Mouse (Mus musculus) embryonic fibroblast, embryonic 13.5 days (primary cell): ENCODE measurements around the gene Lsm14a.

Source experiments
- CTCF ChIP-seq: IDR thresholded peaks from 2 replicates; pipeline ENCODE4 v1.5.1; 2011; ENCODE audit warnings: mild to moderate bottlenecking, control low read depth, low read length, moderate library complexity, borderline replicate concordance; ENCODE audit not compliant: insufficient read depth
- POLR2A ChIP-seq: IDR thresholded peaks from 2 replicates; pipeline ENCODE4 v1.6.1; 2011; ENCODE audit warnings: low read depth, mild to moderate bottlenecking, control low read depth, low read length, moderate library complexity

- TF ChIP-seq CTCF = no peak
- TF ChIP-seq POLR2A = no peak
Measured at GRCm38 (mm10) chr7:34298818-34299217, 94.3 kb downstream of the Lsm14a start.
